Mouse (Mus musculus) heart, embryonic 16.5 days (tissue): ENCODE results near the gene Larp4. TPM values are rescaled to one million over a fixed set of nuclear protein-coding genes. Genes with fewer than 3 reads are reported as not detected.

ENCODE experiments used
- ATAC-seq: fragments of 200-750 bp; cut with Nextera tagmentation; replicated peaks from 2 replicates; pipeline ENCODE4 v1.8.0; 2017; ENCODE audit warnings: moderate number of reproducible peaks; ENCODE audit not compliant: insufficient read depth, low FRiP score; ENCODE audit errors: extremely low read depth
- H3K27ac ChIP-seq: fragments of 300-500 bp; sonication (generic); 2 replicates; pipeline ENCODE4 v1.5.1; 2014; ENCODE audit warnings: mild to moderate bottlenecking, low read length, control low read depth, moderate library complexity
- H3K27me3 ChIP-seq: fragments of 300-500 bp; sonication (generic); 2 replicates; pipeline ENCODE4 v1.6.1; 2014; ENCODE audit warnings: low read length, mixed read lengths; ENCODE audit not compliant: control insufficient read depth, insufficient read depth
- H3K36me3 ChIP-seq: fragments of 300-500 bp; sonication (generic); 2 replicates; pipeline ENCODE4 v1.6.1; 2014; ENCODE audit not compliant: control insufficient read depth, insufficient read depth
- H3K4me1 ChIP-seq: fragments of 300-500 bp; sonication (generic); 2 replicates; pipeline ENCODE4 v1.6.1; 2014; ENCODE audit warnings: low read length, mixed read lengths; ENCODE audit not compliant: control insufficient read depth, insufficient read depth
- H3K4me2 ChIP-seq: fragments of 300-500 bp; sonication (generic); 2 replicates; pipeline ENCODE4 v1.6.1; 2014; ENCODE audit warnings: low read depth, mild to moderate bottlenecking, control low read depth, low read length
- H3K4me3 ChIP-seq: fragments of 300-500 bp; sonication (generic); 2 replicates; pipeline ENCODE4 v1.5.1; 2014; ENCODE audit warnings: mild to moderate bottlenecking, control low read depth, low read length
- H3K9ac ChIP-seq: fragments of 300-500 bp; sonication (generic); 2 replicates; pipeline ENCODE4 v1.6.1; 2014; ENCODE audit warnings: low read length, control low read depth
- H3K9me3 ChIP-seq: fragments of 300-500 bp; sonication (generic); replicated peaks from 2 replicates; pipeline ENCODE4 v1.6.1; 2016; ENCODE audit warnings: low read length; ENCODE audit not compliant: control insufficient read depth
- WGBS: fragments of 180-500 bp; shearing (Covaris S2); extraction: QIAGEN DNeasy Blood & Tissue Kit; methylation state at CpG from one replicate; pipeline ENCODE4 v1.1.7; 2014; 5-methylcytosine and 5-hydroxymethylcytosine counted together
- polyA plus RNA-seq: library from polyadenylated mRNA; unstranded; fragments of >200 nt; fragmentation: Nextera tagmentation; extraction: Ambion mirVana; gene quantifications from 2 replicates; pipeline ENCODE4 v1.2.1, GENCODE M21; 2015

Gene Larp4
- polyA plus RNA-seq, 1 experiment from 2014 or later = 28.9 TPM

DNA sequence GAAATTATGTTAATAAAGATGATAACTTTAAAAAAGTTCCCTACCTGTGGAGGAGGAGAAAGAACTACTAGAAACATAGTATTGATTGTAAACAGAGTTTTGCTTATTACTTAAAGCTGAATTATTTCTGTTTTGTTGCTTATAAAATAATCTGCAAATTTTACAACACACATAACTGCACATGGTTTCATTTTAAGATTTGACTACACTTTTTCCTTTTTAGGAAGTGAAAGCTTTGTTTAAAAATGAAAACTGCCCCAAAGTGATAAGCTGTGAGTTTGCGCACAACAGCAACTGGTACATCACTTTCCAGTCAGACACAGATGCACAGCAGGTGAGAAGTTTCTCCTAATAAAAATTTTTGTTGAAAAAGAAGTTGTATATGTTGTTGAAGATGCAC, 23.2 kb downstream of the Larp4 start:
- H3K9ac ChIP-seq = no peak overlapping the region
- H3K4me3 ChIP-seq = no peak overlapping the region
- H3K9me3 ChIP-seq = no peaks in the 10 kb centered on the region
- no peaks in the 10 kb centered on the region for H3K27me3 ChIP-seq
- H3K4me2 ChIP-seq = no peak overlapping the region
- H3K36me3 ChIP-seq = peaks cover 35% of the 10 kb centered on the region
- 94% methylated on average over 1 of the region's 1 CpGs for WGBS
- H3K27ac ChIP-seq = no peak overlapping the region
- no peak for ATAC-seq
- no peaks in the 10 kb centered on the region for H3K4me1 ChIP-seq

DNA sequence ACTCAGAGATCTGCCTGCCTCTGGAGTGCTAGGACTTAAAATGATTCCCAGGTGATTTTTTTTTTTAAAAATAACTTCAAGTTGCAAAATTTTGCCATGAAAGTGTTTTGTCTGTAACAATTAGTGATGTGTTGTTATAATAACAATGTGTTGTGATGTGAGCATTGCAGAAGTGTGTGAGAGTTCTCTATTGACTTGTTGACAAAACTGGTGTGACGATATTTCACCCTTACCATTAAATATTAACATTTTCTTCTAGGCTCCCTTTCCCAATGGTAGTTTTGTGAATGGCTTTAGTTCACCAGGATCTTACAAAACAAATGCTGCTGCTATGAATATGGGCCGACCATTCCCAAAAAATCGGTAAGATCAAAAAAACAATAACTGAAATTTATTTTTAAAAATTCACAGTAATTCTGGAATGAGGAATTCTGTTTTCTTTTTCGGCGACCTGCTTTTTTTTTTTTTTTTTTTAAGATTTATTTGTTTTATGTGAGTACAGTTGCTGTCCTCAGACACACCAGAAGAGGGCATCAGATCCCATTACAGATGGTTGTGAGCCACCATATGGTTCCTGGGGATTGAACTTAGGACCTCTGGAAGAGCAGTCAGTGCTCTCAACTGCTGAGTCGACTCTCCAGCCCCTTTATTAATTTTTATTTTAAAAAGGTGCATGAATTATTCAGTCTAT, 27.4 kb downstream of the Larp4 start:
- Histone ChIP-seq H3K9ac (no peak overlapping the region), H3K27ac (no peak overlapping the region), H3K9me3 (no peaks in the 10 kb centered on the region), H3K4me1 (no peaks in the 10 kb centered on the region), H3K4me2 (no peak overlapping the region), H3K4me3 (no peak overlapping the region), H3K36me3 (peaks cover 36% of the 10 kb centered on the region), H3K27me3 (no peaks in the 10 kb centered on the region)
- WGBS = 96% methylated on average over 6 of the region's 6 CpGs
- no peak for ATAC-seq

DNA sequence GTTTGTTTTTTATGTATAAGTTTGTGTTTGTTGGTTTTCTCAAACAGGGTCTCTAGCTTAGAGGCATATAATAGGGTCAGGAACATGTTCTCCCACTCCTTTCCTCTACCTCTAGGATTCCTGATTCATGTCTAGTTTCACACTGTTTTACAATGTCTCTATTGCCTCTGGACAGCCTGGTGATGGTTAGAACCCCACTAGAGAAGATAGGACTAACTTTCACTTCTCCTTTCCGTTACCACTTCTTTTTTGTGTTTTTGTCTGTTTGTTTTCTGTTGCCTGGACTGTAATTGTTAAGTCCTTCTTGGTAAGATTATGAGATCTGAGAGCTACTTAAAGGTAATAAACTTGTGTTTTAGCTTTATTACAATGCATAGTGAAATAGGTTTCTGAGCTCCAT, 29.5 kb downstream of the Larp4 start:
- H3K27me3 ChIP-seq = no peaks in the 10 kb centered on the region
- peaks cover 42% of the 10 kb centered on the region for H3K36me3 ChIP-seq
- no peaks in the 10 kb centered on the region for H3K4me1 ChIP-seq
- no peak overlapping the region for H3K4me2 ChIP-seq
- no peaks in the 10 kb centered on the region for H3K9me3 ChIP-seq
- H3K4me3 ChIP-seq = no peak overlapping the region
- no peak overlapping the region for H3K27ac ChIP-seq
- H3K9ac ChIP-seq = no peak overlapping the region
- no peak for ATAC-seq
- 89% methylated on average over 1 of the region's 1 CpGs for WGBS

DNA sequence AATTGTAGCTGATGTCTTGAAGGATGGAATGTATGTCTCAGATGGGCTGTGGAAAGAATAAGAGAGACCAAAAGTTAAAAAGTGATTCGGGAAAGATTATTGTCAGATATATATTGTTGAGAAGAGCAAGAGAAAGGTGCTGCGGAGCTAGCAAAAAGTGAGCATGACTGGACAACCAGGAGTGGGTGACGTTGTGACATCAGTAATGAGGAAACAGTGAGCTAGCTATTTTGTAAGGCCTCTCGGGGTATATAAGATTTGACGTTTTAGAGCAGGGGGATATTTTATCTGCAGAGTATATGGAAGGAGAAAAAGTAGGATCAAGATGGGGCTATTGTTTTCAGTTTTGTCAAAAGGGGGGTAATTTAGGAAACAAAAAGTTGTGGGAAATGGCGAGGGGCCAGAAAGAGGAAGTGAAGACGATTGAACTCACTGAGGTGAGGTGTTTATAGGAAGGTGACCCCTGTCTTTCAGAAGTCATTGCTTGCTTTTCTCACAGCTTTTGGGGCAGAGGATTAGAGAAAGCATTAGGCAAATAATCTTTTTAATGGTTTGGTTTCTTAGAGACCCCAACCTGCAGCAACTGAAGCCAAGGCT, 34.9 kb downstream of the Larp4 start:
- Histone ChIP-seq H3K27ac (no peak overlapping the region), H3K9ac (no peak overlapping the region), H3K36me3 (peaks cover 50% of the 10 kb centered on the region), H3K9me3 (no peaks in the 10 kb centered on the region), H3K4me3 (no peak overlapping the region), H3K4me2 (no peak overlapping the region), H3K27me3 (no peaks in the 10 kb centered on the region), H3K4me1 (no peaks in the 10 kb centered on the region)
- no peak for ATAC-seq
- WGBS = 86% methylated on average over 7 of the region's 7 CpGs

DNA sequence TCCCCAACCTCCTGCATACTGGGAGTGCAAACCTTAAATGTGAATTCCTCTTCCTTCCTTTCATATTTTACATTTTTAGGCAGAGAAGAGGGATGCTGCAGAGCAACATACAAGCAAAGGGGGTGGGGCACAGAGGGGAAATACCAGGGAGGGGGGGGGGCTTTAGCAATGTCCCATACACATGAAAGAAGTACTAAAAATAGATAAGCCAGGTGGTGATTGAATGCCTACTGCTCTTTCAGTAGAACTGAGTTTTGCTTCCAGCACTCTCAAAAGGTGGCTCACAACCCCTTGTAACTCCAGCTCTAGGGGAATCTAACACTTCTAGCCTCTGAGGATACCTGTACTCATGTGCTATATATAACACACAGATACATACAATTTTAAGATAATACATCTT, 36.3 kb downstream of the Larp4 start:
- no peak for ATAC-seq
- no peaks in the 10 kb centered on the region for H3K27me3 ChIP-seq
- H3K27ac ChIP-seq = no peak overlapping the region
- H3K9me3 ChIP-seq = no peaks in the 10 kb centered on the region
- no peak overlapping the region for H3K9ac ChIP-seq
- no peak overlapping the region for H3K4me3 ChIP-seq
- H3K4me2 ChIP-seq = no peak overlapping the region
- H3K4me1 ChIP-seq = no peaks in the 10 kb centered on the region
- peaks cover 56% of the 10 kb centered on the region for H3K36me3 ChIP-seq

DNA sequence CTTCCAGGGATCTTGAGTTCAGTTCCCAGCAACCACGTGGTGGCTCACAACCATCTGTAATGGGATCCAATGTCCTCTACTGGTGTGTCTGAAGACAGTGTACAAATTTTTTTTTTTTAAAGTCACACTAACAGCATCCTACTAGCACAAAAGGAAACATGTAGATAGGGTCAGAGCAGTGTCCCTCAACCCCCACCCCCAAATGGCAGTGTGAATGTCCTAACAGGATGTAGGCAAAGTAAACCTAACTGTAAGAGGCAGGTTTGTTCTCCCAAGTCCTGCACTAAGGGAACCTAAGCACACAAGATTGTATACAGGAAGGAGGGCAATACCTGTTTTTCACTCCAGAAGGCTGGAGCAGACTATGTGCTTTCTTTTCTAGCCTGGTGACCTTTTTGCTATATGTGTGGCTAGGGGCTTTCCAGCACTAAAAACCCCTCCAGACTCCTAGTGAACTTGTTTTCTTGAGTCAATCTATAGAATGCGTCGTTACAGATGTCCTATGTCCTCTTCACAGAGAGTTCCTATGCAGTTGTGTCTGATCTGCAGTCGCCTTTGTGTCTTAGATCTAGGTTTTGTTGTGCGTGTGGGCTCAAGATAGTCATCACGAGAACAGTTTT, 48.5 kb downstream of the Larp4 start:
- no peak overlapping the region for H3K27ac ChIP-seq
- 76% methylated on average over 6 of the region's 6 CpGs for WGBS
- H3K4me1 ChIP-seq = peaks cover 10% of the 10 kb centered on the region
- H3K9ac ChIP-seq = no peak overlapping the region
- H3K4me3 ChIP-seq = no peak overlapping the region
- H3K4me2 ChIP-seq = no peak overlapping the region
- no peak for ATAC-seq
- no peaks in the 10 kb centered on the region for H3K9me3 ChIP-seq
- H3K27me3 ChIP-seq = no peaks in the 10 kb centered on the region
- H3K36me3 ChIP-seq = peaks cover 5% of the 10 kb centered on the region

DNA sequence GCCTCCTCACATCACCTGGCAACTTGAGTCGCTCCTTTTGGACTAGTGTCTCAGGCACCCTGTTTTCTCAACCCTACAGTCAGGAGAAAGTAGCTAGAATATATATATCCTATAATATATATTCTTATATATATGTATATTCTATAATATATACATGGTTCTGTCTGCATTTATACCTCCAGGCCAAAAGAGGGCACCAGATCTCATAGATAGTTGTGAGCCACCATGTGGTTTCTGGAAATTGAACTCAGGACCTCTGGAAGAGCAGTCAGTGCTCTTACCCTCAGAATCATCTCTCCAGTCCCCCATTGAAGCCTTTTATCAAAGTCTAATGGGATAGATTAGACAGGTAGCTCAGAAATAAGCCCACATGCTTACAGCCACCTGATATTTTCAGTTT, 51.3 kb downstream of the Larp4 start:
- Histone ChIP-seq H3K27ac (no peak overlapping the region), H3K36me3 (peaks cover 2% of the 10 kb centered on the region; the same call in 1 of the 2 replicates), H3K4me1 (peaks cover 10% of the 10 kb centered on the region), H3K27me3 (no peaks in the 10 kb centered on the region), H3K9me3 (no peaks in the 10 kb centered on the region), H3K9ac (no peak overlapping the region), H3K4me3 (no peak overlapping the region), H3K4me2 (no peak overlapping the region)
- WGBS = 86% methylated on average over 1 of the region's 1 CpGs
- ATAC-seq = no peak

DNA sequence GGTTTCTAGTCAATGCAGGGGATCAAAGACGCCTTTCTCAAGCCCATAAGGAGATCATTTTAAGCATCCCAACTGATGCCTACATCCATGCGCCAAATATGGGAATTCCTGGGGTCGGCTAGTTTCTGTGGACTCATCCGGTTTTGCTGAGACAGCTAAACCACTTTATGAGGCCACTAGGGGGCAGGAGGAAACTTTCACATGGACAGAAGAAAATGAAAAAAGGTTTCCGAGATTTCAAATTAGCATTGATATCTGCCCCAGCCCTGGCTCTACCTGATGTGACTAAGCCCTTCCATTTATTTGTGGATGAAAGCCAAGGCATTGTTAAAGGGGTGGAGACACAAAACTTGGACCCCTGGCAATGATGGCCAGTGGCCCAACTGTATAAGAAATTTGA, 53.1 kb downstream of the Larp4 start:
- Histone ChIP-seq H3K36me3 (peaks cover 2% of the 10 kb centered on the region; the same call in 1 of the 2 replicates), H3K27me3 (no peaks in the 10 kb centered on the region), H3K4me1 (peaks cover 10% of the 10 kb centered on the region), H3K9me3 (no peaks in the 10 kb centered on the region), H3K9ac (no peak overlapping the region), H3K4me2 (no peak overlapping the region), H3K27ac (no peak overlapping the region), H3K4me3 (no peak overlapping the region)
- WGBS = 13% methylated on average over 5 of the region's 5 CpGs
- ATAC-seq = no peak

DNA sequence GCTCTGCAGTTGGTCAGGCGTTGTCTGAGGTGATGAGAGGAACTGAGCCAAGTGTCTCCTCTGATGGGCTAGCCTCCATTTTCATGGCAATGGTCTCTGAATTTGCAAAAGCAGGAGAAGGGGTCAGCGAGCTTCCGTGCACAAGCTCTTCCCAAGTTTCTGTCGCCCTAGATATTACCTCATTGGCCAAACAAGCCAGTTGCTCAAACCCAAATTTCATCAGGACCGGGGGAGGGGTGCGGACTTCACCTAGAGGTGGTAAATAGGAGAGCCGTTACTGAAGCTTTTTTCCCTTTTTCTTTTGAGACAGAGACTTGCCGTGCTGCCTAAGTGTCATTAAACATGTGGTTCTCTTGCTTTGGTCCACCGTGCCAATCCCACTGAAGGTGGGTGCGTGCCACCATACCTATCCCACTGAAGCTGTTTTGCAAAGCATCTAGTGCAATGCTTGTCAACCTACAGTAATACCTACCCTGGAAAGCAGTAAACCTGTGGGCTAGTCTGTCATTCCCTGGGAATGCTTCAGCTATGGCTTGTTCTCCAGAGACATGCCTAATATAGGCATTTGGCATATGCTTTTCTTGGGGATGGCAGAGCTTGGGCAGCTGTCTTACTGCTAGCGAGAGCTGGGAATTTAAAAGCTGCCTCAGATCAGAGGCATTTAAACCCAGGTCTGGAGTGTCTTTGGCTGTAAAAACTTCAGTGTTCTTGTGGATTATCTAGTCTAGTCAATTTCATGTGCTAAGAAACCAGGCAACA, 55.4 kb downstream of the Larp4 start:
- Histone ChIP-seq H3K9me3 (no peaks in the 10 kb centered on the region), H3K4me3 (no peak overlapping the region), H3K9ac (no peak overlapping the region), H3K4me1 (no peaks in the 10 kb centered on the region), H3K27ac (no peak overlapping the region), H3K4me2 (no peak overlapping the region), H3K27me3 (no peaks in the 10 kb centered on the region), H3K36me3 (peaks cover 2% of the 10 kb centered on the region; the same call in 1 of the 2 replicates)
- WGBS = 73% methylated on average over 11 of the region's 11 CpGs
- no peak for ATAC-seq
